Mouse (Mus musculus): ENCODE results near the gene Smarca4. TPM values are rescaled to one million over a fixed set of nuclear protein-coding genes. Genes with fewer than 3 reads are reported as not detected.

The Smarca4 gene
- polyA plus RNA-seq, 1 experiment, result 25.3 TPM

DNA sequence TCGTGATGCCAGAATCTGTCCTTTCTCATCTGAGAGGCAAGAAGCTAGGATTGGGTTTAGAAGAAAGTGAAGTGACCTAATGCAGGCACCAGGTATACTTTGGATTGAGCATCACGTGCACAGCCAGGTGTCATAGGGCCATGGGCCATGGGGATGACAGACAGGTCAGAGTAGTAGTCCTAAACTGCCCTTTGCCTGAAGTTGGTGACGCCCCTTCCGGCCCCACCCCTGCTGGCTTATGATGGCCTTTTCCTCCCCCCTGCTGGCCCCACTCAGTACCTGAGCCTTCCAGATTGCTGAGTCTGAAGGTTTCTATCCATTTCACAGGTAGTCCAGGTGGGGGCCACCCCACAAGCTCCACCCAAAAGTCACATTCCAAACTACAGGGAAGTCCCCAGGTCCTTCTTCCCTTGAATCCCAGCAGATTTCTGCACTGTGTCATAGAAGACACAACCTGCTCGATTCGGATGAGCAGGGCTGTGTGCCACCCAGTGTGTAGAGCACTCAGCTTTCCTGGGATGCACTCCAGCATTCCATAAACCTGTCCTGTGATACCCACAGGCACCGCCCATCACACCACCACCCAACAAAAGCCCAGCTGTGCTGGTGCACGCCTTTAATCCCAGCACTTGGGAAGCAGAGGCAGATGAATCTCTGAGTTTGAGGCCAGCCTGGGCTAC is 90.8 kb downstream of the Smarca4 start:
- WGBS, result 63% methylated on average over 8 of the region's 8 CpGs
- DNase-seq (ENCODE audit: low read depth, low spot score), result no peak

DNA sequence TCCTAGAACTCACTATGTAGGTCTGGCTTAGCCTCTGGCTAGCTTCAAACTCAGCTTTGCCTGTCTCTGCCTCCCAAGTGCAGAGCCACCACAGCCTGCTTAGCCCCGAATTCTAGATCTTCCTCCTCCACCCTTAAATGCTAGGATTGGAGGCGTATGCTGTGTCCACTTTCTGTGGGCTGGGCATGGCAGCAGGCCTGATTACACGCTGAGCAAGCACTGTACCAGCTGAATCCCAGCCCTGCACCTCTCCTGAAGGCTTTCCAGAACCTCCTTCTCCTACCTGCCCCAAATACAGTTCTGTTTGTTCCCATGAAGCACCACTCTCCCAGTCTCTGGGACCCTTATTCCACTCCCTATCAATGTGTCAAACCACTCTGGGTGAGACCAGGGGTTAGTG is 93.4 kb downstream of the Smarca4 start:
- DNase-seq (ENCODE audit: low read depth, low spot score), result no peak
- 59% methylated on average over 3 of the region's 3 CpGs for WGBS

DNA sequence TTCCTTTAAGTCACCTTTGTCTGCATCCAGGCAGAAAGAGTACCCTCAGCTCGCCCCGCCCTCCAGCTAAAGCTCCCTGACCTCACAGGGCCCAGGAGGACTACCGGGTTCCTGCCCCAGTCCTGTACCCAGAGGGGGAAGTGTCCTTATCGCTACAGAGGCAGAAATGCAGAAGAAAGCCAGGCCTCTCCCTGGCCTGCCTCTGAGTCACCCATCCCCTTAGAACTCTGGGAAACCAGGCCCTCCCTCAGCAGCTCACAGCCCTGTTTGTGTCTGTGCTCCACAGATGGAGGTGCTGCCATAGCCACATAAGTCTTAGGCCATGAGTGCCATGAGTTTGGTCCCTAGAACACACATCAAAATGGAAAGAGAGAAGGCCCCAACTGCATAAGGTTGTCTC is 99.3 kb downstream of the Smarca4 start:
- 27% methylated on average over 4 of the region's 4 CpGs for WGBS
- DNase-seq (ENCODE audit: low read depth, low spot score), result no peak

DNA sequence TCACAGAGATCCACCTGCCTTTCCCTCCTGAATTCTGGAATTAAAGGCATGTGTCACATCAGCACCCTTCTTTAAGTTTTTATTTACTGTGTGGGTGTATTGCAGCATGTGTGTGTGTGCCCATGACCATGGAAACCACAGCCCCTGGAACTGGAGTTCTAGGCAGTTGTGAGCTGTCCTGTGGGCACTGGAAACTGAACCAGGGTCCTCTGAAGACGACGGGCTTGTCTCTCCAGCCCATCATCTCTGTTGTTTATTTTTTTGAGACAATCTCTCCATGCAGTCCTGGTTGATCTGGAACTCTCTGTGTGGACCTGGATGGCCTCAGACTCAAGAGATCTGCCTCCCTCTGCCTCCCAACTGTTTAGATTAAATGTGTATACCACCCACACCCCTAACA is 101.0 kb downstream of the Smarca4 start:
- 82% methylated on average over 2 of the region's 2 CpGs for WGBS
- no peak for DNase-seq (ENCODE audit: low read depth, low spot score)

DNA sequence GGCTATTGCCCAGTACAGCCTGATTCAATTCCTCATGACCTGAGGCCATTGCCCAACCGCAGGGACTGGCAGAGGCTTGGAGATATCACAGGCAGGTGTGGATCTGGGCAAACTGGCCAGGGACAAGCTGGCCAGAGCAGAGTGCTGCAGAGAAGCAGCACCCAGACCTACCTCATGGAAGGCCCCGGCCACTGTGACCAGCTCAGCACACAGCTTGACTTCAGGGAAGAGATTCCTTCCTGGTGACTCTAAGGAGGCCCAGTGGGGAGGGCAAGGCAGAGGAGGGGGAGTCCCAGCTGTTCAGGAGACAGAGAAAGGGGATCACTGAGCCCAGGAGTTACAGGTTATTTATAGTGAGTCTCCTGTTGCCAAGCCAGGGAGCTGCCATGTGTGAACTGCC is 105.1 kb downstream of the Smarca4 start:
- DNase-seq (ENCODE audit: low read depth, low spot score), result no peak
- WGBS, result 54% methylated on average over 2 of the region's 2 CpGs

DNA sequence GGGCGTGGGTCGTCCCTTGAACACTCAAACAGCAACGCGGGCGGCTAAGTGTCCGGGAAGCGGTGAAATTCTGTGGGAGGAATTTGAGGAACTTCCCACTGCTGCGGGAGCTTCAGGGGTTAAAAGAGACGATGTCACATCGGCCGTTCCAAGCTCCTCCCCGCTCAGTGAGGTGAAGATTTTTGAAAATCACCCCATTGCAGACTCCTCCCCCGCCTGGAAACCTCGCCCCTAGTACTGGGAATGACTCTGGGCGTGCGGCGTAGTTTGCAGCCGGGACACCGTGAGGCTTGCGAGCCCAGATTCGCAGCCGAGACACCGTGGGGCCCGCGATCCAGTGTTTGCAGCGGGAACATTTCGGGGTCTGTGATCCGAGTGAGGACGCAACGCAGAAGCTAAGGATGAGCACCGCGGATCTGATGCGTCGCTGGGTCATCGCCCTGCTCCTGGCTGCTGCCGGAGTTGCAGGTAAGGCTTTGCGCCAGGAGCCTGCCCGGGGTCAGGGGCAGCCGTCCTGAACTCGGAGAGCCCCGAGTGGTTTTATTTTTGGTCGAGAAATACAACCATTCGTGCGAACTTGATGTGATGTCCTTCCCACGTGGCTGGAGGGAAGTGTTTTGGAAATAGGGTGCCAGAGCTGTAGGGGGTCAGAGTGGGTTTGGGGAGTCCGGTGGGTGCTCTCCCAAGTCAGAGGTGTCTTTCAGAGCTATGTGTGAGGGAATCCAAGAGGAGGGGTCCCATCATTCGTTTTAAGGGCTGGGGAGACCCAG is 107.6 kb downstream of the Smarca4 start, which contains the start of gene Ldlr:
Ldlr (plus strand) TSS at position 107 of the 770 bp plus-strand sequence.
- DNase-seq (ENCODE audit: low read depth, low spot score), result peak; percentile 92
- WGBS, result under 1% methylated on average over 47 of the region's 47 CpGs

DNA sequence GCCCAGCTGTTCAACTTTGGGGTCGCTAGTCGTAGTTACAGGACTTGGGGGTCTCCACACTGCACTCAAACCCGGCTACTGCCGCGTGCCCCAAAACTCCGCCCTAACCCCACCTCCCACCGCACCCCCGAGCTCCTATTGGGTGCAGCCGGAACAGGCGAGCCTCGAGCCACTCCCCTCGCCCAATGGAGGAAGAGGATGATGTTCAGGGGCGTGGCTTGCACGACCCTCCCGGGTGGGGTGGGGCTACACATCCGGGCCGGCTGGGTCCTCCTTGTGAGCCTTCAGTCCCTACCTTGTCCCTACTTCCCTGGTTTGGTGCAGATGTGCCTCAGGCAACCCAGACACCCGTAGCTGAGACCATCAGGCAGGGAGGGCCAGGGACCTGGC is 108.2 kb downstream of the Smarca4 start:
- WGBS, result 1% methylated on average over 18 of the region's 18 CpGs
- DNase-seq (ENCODE audit: low read depth, low spot score), result peak; percentile 75

DNA sequence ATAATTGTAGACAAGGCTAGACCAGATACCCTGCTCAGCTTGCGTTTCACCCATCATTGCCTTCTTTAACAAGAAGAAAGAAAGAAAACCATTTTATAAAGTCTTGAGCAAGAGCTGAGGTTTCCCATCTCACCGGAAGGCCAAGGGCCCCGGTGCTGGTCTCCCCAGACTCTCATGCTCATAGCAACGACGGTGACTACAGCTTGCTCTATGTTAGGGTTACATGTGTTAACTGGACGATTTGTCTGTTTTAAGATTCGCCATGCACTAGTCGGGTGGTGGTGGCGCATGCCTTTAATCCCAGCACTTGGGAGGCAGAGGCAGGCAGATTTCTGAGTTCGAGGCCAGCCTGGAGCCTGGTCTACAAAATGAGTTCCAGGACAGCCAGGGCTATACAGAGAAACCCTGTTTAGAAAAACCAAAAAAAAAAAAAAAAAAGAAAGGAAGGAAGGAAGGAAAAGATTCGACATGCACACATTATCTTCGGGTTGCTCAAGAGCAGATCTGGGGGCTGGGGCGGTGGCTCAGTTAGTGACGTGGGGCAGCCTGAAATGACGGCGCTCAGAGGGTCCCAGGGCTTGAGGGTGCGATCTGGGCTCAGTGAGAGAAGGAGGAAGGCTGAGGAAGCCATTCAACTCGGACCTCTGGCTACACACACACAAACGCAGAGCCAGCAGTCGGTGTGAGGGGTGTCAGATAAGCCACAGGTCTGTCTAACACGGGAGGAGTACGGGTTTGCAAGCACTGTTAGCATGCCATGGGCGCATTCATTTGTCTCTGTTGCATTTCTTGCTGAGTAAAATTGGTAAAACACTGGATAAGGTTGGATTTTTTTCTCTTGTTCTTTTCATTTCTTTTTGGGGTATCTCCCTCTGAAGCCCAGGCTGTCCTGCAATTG is 109.5 kb downstream of the Smarca4 start:
- 40% methylated on average over 23 of the region's 23 CpGs for WGBS
- no peak for DNase-seq (ENCODE audit: low read depth, low spot score)

DNA sequence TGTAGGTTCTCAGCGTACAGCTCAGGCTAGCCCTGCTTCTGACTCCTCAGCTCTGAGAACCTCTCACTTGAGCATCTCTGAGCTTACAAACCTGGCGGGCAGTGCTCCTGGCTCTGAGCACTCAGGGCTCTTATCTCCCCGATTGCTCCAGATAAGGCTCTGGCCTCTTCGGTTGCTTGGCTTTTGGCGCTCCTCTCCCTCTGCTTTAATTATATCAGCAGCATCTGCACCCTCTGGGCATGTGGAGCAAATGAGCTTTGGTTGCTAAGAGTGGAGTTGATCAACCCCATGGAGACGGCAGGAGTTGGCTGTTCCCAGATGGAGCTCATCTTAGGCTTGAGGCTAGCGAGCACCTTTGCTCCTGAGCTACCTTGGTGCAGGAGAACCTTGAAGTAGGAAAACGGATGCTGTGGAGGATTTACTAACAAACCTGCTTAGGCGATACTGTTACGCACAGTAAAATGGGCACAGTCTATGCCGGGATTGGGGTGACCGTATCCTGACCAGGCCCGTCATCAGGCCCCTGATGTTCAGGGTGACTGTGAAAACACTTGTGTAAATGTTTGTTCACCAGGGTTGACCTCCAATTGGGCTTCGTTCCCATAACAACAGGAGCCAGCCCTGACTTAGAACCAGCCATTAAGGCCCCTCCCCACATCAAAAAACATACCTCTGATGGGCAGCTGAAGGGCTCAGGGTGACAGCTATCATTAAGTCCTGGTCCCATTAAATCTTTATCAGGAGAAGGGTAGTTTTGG is 110.4 kb downstream of the Smarca4 start:
- DNase-seq (ENCODE audit: low read depth, low spot score), result no peak
- 28% methylated on average over 14 of the region's 14 CpGs for WGBS

DNA sequence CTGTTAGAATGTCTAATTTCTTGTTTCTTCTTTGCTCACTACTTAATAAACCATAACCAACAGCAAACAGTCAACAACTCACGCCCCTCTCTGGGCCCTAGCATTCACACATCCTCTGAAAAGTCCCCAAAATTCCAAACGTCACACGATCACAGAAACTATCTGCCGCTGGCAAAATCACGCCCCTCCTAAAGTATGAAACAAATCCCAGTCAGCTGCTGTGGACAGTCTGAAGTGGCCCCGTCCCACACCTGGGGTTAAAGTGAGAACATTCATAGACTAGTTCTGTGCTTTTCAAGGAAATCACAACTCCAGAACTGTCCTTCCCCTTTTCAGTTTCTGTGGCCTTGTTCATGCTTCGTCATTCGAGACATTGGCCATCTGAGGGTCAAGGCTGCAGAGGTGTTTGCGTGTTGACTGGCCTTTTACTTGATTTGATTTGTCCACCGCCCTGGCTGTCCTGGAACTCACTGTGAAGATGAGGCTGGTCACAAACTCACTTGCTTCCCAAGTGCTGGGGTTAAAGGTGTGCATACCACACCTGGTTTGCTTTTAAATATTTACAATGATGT is 112.4 kb downstream of the Smarca4 start:
- WGBS, result 71% methylated on average over 10 of the region's 10 CpGs
- DNase-seq (ENCODE audit: low read depth, low spot score), result no peak

DNA sequence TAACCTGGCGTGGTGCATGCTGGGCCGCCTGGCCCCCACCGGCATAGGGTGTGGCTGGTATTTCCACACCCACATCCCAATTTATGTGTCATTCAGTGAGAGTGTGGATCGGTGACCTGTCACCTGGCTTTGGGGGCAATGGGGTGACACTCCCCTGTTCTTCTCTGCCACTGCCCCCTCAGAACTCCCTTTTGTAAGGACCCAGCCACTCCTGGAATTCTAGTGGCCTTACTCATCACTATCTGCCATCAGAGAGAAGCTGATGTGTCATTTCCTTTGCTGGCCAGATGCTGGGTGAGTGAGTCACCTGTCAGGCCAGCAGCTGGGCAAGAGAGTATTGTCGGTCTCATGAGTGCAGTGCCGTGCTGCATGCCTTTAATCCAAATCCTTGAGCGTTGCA is 113.3 kb downstream of the Smarca4 start:
- DNase-seq (ENCODE audit: low read depth, low spot score), result no peak

DNA sequence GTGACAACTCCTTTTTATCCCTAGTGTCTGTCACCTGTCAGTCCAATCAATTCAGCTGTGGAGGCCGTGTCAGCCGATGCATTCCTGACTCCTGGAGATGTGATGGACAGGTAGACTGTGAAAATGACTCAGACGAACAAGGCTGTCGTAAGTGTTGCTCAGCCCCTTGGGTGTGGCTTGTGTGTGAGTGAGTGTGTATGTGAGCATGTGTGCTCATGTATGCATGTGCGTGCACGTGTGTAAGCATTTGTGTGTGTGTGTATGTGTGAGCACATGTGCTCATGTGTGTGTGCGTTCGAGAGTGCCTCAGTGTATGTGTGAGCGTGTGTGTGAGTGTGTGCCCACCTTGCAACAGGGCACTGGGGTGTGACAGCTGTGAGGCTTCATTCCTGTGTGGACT is 116.3 kb downstream of the Smarca4 start:
- DNase-seq (ENCODE audit: low read depth, low spot score), result no peak
- WGBS, result 79% methylated on average over 9 of the region's 9 CpGs

More for the DNA sequence above, 113.3 kb downstream of the Smarca4 start:
- 27% methylated on average over 7 of the region's 7 CpGs for WGBS

DNA sequence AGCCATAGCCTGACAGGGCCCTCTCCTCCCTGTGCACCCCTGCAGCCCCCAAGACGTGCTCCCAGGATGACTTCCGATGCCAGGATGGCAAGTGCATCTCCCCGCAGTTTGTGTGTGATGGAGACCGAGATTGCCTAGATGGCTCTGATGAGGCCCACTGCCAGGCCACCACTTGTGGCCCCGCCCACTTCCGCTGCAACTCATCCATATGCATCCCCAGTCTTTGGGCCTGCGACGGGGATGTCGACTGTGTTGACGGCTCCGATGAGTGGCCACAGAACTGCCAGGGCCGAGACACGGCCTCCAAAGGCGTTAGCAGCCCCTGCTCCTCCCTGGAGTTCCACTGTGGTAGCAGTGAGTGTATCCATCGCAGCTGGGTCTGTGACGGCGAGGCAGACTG is 117.5 kb downstream of the Smarca4 start:
- WGBS, result 72% methylated on average over 17 of the region's 17 CpGs
- no peak for DNase-seq (ENCODE audit: low read depth, low spot score)

DNA sequence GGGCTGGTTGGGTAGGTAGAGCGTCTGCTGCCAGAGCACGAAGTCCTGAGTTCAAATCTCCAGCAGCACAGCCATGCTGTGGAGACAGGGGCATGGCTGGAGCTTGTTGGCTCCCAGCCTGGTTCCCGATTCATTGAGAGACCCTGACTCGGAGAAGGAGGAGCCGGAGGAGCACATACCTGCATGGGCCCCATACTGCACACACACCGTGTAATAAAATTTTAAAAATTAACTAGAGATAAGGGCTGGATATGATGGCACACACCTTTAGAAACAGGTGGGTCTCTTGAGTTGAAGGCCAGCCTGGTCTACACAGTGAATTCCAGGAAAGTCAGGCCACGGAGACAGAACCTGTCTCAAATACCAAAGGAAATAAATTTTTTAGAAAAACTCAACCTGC is 118.0 kb downstream of the Smarca4 start:
- no peak for DNase-seq (ENCODE audit: low read depth, low spot score)
- WGBS, result 51% methylated on average over 7 of the region's 7 CpGs

DNA sequence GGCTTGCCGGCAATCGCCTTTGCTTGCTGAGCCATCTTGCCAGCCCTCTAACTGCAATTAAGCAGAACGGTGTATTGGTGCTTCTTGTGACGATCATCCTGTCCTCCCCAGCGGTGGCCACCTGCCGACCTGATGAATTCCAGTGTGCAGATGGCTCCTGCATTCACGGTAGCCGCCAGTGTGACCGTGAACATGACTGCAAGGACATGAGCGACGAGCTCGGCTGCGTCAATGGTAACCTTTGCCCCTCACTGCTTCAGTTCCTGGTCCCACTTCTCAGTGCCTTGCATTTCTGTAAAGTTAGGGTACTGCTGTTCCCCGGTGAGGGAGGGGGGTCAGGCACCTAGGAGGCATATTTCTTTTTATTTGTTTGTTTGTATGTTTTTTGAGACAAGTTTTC is 119.2 kb downstream of the Smarca4 start:
- 86% methylated on average over 14 of the region's 14 CpGs for WGBS
- DNase-seq (ENCODE audit: low read depth, low spot score), result no peak

DNA sequence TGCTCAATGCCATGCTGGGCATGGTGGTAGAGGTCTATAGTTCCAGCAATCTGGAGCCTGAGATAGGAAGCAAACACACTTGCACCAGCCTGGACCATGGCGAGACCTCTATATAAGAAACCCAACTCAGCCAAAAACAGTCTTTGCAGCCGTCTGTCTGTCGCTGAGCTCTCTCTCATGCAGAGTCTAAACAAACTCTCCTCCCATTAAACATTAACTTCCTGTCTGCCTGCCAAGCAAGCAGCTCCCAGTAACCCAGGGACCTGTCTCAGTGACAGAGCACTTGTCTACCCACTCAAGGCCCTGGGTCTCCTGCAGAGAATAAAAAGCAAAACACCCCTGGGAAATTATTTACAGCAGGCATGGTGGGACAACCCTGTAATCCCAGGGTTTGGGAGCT is 120.6 kb downstream of the Smarca4 start:
- WGBS, result 6% methylated on average over 3 of the region's 3 CpGs
- no peak for DNase-seq (ENCODE audit: low read depth, low spot score)

DNA sequence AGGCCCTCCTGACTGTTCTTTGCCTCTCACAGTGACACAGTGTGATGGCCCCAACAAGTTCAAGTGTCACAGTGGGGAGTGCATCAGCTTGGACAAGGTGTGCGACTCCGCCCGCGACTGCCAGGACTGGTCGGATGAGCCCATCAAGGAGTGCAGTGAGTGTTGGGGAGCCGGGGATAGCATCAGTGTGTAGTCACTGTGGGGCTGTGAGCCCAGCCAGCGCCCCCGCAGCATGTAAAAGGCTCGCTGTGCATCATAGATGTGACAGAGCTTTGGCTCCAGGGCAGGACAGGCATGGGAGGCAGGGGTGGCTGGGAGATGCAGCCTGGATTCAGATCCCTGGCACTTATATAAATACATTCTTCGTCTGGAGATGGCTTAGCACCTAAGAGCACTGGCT is 121.2 kb downstream of the Smarca4 start:
- no peak for DNase-seq (ENCODE audit: low read depth, low spot score)
- WGBS, result 70% methylated on average over 10 of the region's 10 CpGs

DNA sequence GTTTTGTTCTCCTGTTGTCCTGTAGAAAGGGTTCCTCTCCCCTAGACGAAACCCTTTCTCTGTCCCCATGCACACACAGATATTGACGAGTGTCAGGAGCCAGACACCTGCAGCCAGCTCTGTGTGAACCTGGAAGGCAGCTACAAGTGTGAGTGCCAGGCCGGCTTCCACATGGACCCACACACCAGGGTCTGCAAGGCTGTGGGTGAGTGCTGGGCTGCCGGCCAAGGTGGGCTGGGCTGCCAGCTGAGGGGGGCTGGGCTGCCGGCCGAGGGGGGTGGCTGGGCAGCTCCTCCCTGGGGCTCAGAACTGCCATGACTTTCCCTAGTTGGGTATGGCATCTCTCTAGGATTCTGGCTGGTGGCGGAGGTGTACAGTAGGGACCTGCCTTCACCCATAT is 122.8 kb downstream of the Smarca4 start:
- no peak for DNase-seq (ENCODE audit: low read depth, low spot score)
- WGBS, result 90% methylated on average over 7 of the region's 7 CpGs

DNA sequence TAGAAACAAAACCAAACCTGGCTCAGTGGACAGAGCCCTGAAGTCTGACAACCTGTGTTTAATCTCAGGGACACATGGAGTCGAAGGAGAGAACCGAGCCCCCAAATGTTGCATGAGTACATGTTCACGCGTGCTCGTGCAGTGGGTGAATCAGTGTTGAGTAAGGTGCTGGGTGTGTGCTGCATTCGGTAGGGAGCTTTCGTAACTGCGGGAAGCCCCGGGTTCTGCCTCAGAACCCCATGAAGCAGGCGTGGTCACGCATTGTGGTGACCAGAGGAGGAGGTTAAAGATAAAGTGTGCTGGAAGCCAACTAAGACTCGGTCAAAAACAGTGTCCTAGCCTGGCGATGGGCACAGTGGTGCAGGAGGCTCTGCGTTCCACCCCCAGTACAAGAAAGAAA is 124.5 kb downstream of the Smarca4 start:
- WGBS, result 92% methylated on average over 14 of the region's 14 CpGs
- DNase-seq (ENCODE audit: low read depth, low spot score), result no peak
